Mouse (Mus musculus): ENCODE measurements around the gene Hist1h2ag. TPM values are rescaled to one million over a fixed set of nuclear protein-coding genes. Genes with fewer than 3 reads are reported as not detected.

The Hist1h2ag gene
- total and polyA plus RNA-seq, 3 experiments = 27.9 to 901 (median 141) TPM

DNA sequence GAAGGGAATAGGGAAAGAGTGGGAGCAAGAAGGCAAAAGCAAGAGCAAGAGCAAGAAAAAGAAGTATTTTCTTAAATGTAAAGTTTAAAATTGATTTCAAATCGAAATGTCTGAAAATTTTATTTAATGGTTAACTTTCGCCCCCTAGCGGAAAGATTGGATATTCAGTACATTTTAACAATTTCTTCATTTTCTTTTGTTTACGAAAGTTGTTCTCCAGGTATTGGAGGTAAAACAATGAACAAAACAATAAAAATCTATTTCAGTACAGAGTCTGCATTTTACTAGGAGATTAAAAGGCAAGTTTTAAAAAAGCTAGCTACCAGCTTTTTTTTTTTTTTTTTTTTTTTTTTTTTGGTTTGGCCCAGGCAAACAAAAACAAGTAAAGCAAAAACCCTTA, 12.3 kb downstream of the Hist1h2ag start:
- no peak for DNase-seq (ENCODE audit: low spot score)
- Histone ChIP-seq H3K9me3 (replicated peaks) (no peaks in the 10 kb centered on the region), H3K4me1 (ENCODE audit: insufficient read depth, low read depth, low read length) (peaks cover 45% of the 10 kb centered on the region), H3K4me3 (ENCODE audit: low read depth, low read length) (no peak overlapping the region), H3K36me3 (replicated peaks) (no peaks in the 10 kb centered on the region), H3K27me3 (ENCODE audit: insufficient read depth, low read length) (0 out of 2 replicates have a peak, but pooled peaks cover 3% of the 10 kb centered on the region)
- no peak for ATAC-seq (ENCODE audit: extremely low read depth, insufficient number of reproducible peaks, low FRiP score, poor library complexity, severe bottlenecking)
- TF ChIP-seq POLR2AphosphoS5 (IDR thresholded peaks at IDR 0.05; ENCODE audit: insufficient replicate concordance, low read depth, low read length) (no peak), GATA1 (IDR thresholded peaks at IDR 0.05; ENCODE audit: borderline replicate concordance, low read length) (no peak), GATA2 (IDR thresholded peaks at IDR 0.05; ENCODE audit: borderline replicate concordance, low read depth, low read length) (no peak), TAL1 (conservative IDR thresholded peaks at IDR 0.05; ENCODE audit: low read depth, low read length) (no peak), CTCF (IDR thresholded peaks at IDR 0.05; ENCODE audit: low read depth, low read length) (no peak)

DNA sequence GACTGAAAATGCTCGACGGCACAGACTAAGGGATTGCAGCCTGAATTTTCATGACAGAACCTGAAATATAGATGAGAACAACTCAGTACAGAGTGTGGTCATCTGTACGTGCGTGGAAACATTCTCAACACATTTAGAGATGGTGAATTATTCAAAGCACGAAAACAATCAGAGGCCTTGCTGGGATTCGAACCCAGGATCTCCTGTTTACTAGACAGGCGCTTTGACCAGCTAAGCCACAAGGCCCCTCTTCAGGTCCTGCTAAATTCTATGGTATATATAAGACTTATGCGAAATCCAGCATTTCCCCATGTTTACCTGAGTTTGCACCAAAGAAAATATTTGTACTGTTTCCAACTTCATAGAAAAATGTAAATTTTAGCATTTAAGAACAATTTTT, 12.8 kb downstream of the Hist1h2ag start:
- DNase-seq (ENCODE audit: low spot score) = no peak
- peaks cover 44% of the 10 kb centered on the region for H3K4me1 ChIP-seq (ENCODE audit: insufficient read depth, low read depth, low read length)

DNA sequence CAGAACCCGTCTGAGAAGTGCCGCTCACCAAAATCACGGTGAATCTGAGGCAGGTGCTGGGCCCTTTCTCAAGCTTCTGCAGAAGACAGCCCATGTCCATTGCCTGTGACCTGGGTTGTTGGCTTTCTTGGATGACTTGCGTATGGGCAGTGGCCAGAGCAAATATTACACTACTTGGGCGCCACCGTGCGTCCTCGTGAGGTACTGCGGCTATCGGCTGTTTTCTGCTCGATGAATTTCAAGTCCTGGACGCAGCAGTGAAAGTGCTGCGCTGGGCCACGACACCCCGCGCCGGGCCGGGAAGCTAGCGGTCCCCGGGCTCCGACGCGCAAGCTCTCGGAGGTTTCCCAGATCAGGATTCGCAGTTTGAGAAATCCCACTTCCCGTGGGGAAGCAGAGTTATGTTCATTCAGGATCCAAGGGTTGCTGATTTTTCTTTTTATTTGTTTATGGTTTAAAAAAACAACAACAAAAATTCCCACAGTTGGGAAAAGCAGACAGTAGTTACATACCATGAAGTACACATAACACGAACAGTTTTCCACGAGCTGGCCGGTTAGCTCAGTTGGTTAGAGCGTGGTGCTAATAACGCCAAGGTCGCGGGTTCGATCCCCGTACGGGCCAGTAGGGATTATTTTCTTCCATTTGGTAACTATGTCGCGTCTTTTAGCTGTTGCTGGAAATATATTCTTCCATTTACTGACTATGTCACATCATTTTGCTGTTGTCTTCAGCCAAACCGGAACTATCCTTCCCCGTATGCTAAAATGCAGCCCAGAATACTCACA, 13.9 kb downstream of the Hist1h2ag start:
- H3K9me3 ChIP-seq (replicated peaks) = no peaks in the 10 kb centered on the region
- ATAC-seq (ENCODE audit: extremely low read depth, insufficient number of reproducible peaks, low FRiP score, poor library complexity, severe bottlenecking) (peak; percentile 69), DNase-seq (ENCODE audit: low spot score) (peak; percentile 35)
- H3K4me1 ChIP-seq (ENCODE audit: insufficient read depth, low read depth, low read length) = peaks cover 39% of the 10 kb centered on the region
- H3K27me3 ChIP-seq (ENCODE audit: insufficient read depth, low read length) = 0 out of 2 replicates have a peak, but pooled peaks cover 3% of the 10 kb centered on the region
- TF ChIP-seq TAL1 (conservative IDR thresholded peaks at IDR 0.05; ENCODE audit: low read depth, low read length) (no peak), POLR2AphosphoS5 (IDR thresholded peaks at IDR 0.05; ENCODE audit: insufficient replicate concordance, low read depth, low read length) (no peak), CTCF (IDR thresholded peaks at IDR 0.05; ENCODE audit: low read depth, low read length) (peak; percentile 74), GATA2 (IDR thresholded peaks at IDR 0.05; ENCODE audit: borderline replicate concordance, low read depth, low read length) (no peak), GATA1 (IDR thresholded peaks at IDR 0.05; ENCODE audit: borderline replicate concordance, low read length) (no peak)
- H3K4me3 ChIP-seq (ENCODE audit: low read depth, low read length) = peak overlapping the region; percentile 71
- H3K36me3 ChIP-seq (replicated peaks) = no peaks in the 10 kb centered on the region

More for the DNA sequence above, 12.8 kb downstream of the Hist1h2ag start:
- H3K27me3 ChIP-seq (ENCODE audit: insufficient read depth, low read length) = 0 out of 2 replicates have a peak, but pooled peaks cover 3% of the 10 kb centered on the region
- no peak for TF ChIP-seq POLR2AphosphoS5 (IDR thresholded peaks at IDR 0.05; ENCODE audit: insufficient replicate concordance, low read depth, low read length)
- TF ChIP-seq GATA1 (IDR thresholded peaks at IDR 0.05; ENCODE audit: borderline replicate concordance, low read length) = no peak
- no peak for TF ChIP-seq TAL1 (conservative IDR thresholded peaks at IDR 0.05; ENCODE audit: low read depth, low read length)
- no peaks in the 10 kb centered on the region for H3K9me3 ChIP-seq (replicated peaks)
- ATAC-seq (ENCODE audit: extremely low read depth, insufficient number of reproducible peaks, low FRiP score, poor library complexity, severe bottlenecking) = no peak
- H3K4me3 ChIP-seq (ENCODE audit: low read depth, low read length) = no peak overlapping the region; the same call in 1 of the 2 replicates
- H3K36me3 ChIP-seq (replicated peaks) = no peaks in the 10 kb centered on the region

DNA sequence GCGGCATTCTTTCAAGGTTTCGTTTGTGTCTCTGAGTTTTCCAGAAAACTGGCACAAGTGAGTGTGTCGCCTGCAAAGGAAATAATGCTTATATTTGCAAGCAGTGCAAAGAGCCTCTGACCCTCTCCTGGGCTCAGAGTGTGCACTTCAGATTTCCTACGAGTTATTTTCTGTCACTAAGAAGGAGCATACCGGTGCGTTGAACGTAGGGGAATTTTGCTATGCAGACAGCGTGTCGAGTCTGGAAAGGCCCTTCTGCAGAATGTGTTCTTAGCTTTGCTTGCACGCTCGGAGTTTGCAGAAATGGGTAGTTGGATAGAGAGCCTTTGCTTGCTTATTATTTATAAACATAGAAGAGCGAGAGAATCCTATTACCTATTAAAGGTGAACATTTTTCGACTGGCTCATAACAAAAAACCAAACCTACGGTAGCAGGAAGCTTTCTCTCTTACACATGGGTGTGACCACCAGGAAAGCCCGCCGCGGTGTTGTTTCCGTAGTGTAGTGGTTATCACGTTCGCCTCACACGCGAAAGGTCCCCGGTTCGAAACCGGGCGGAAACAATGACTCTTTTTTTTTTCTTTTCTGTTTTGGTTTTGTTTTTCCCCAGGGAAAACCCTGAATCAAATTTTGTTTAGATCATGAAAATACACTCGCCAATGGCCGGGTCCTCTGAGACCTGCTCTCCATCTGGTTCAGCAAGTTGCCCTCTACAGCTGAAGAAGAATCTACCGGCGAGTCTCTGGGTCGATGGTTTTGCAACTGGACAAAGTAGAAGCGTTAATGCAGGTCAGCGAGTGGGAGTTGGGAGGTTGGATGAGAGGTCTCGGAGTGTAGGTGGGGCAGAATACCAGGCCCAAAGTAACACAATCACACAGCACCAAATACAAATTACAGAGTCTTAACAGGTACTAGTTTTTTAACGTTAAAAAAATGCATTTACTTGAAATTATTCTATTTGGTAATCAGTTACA, 16.4 kb downstream of the Hist1h2ag start:
- H3K27me3 ChIP-seq (ENCODE audit: insufficient read depth, low read length) = 0 out of 2 replicates have a peak, but pooled peaks cover 3% of the 10 kb centered on the region
- H3K9me3 ChIP-seq (replicated peaks) = no peaks in the 10 kb centered on the region
- peaks cover 31% of the 10 kb centered on the region for H3K4me1 ChIP-seq (ENCODE audit: insufficient read depth, low read depth, low read length)
- ATAC-seq (ENCODE audit: extremely low read depth, insufficient number of reproducible peaks, low FRiP score, poor library complexity, severe bottlenecking) = no peak
- DNase-seq (ENCODE audit: low spot score) = no peak
- H3K4me3 ChIP-seq (ENCODE audit: low read depth, low read length) = peak overlapping the region; percentile 70
- no peaks in the 10 kb centered on the region for H3K36me3 ChIP-seq (replicated peaks)
- no peak for TF ChIP-seq POLR2AphosphoS5 (IDR thresholded peaks at IDR 0.05; ENCODE audit: insufficient replicate concordance, low read depth, low read length)
- no peak for TF ChIP-seq TAL1 (conservative IDR thresholded peaks at IDR 0.05; ENCODE audit: low read depth, low read length)
- no peak for TF ChIP-seq GATA2 (IDR thresholded peaks at IDR 0.05; ENCODE audit: borderline replicate concordance, low read depth, low read length)
- TF ChIP-seq GATA1 (IDR thresholded peaks at IDR 0.05; ENCODE audit: borderline replicate concordance, low read length) = no peak
- TF ChIP-seq CTCF (IDR thresholded peaks at IDR 0.05; ENCODE audit: low read depth, low read length) = no peak

DNA sequence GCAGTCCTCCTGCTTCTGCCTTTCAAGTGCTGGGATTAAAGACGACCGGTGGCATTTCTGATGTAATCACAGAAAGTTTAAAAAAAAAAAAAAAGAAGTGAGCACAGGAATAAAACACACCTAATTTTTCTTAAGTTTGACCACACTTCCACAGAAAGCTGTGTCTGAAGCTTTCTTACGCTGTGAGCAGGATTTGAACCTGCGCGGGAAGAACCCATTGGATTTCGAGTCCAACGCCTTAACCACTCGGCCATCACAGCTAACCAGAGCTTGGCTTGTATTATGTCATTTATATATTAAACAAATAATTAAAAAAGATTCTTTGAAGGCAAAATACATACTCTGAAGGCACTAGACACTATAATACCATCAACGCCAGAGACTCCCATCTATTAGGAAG, 20.5 kb downstream of the Hist1h2ag start:
- H3K4me3 ChIP-seq (ENCODE audit: low read depth, low read length) = peak overlapping the region; percentile 71
- H3K9me3 ChIP-seq (replicated peaks) = no peaks in the 10 kb centered on the region
- peaks cover 5% of the 10 kb centered on the region; the same call in 1 of the 2 replicates for H3K27me3 ChIP-seq (ENCODE audit: insufficient read depth, low read length)
- H3K4me1 ChIP-seq (ENCODE audit: insufficient read depth, low read depth, low read length) = peaks cover 25% of the 10 kb centered on the region
- no peaks in the 10 kb centered on the region for H3K36me3 ChIP-seq (replicated peaks)
- DNase-seq (ENCODE audit: low spot score) (no peak), ATAC-seq (ENCODE audit: extremely low read depth, insufficient number of reproducible peaks, low FRiP score, poor library complexity, severe bottlenecking) (peak; percentile 46; the same call in 1 of the 2 replicates)
- TF ChIP-seq GATA2 (IDR thresholded peaks at IDR 0.05; ENCODE audit: borderline replicate concordance, low read depth, low read length) (no peak), GATA1 (IDR thresholded peaks at IDR 0.05; ENCODE audit: borderline replicate concordance, low read length) (no peak), TAL1 (conservative IDR thresholded peaks at IDR 0.05; ENCODE audit: low read depth, low read length) (no peak)

DNA sequence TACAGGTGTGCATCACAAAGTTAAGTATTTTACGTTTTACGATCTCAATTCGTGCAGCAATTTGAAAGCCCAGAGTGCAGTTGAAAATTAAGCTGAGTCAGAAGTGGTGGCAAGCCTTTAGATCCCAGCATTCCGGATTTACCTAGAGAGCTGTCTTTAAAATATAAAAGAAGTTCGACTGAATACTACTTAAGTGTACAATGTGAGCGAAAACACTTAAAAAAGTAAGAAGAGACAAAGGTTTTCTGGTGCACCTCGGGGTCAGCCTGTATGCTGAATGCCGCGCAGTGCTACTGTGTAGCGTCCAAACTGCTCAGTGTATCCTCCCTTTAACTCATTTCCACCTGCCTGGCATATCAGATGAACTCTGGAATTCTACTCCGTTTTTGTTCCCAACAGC, 21.2 kb downstream of the Hist1h2ag start:
- Histone ChIP-seq H3K9me3 (replicated peaks) (no peaks in the 10 kb centered on the region), H3K4me1 (ENCODE audit: insufficient read depth, low read depth, low read length) (peaks cover 23% of the 10 kb centered on the region), H3K36me3 (replicated peaks) (no peaks in the 10 kb centered on the region), H3K4me3 (ENCODE audit: low read depth, low read length) (peak overlapping the region; percentile 71), H3K27me3 (ENCODE audit: insufficient read depth, low read length) (peaks cover 5% of the 10 kb centered on the region; the same call in 1 of the 2 replicates)
- DNase-seq (ENCODE audit: low spot score) (no peak), ATAC-seq (ENCODE audit: extremely low read depth, insufficient number of reproducible peaks, low FRiP score, poor library complexity, severe bottlenecking) (no peak)
- no peak for TF ChIP-seq POLR2AphosphoS5 (IDR thresholded peaks at IDR 0.05; ENCODE audit: insufficient replicate concordance, low read depth, low read length)
- TF ChIP-seq CTCF (IDR thresholded peaks at IDR 0.05; ENCODE audit: low read depth, low read length) = no peak
- TF ChIP-seq GATA1 (IDR thresholded peaks at IDR 0.05; ENCODE audit: borderline replicate concordance, low read length) = no peak
- TF ChIP-seq TAL1 (conservative IDR thresholded peaks at IDR 0.05; ENCODE audit: low read depth, low read length) = no peak
- TF ChIP-seq GATA2 (IDR thresholded peaks at IDR 0.05; ENCODE audit: borderline replicate concordance, low read depth, low read length) = no peak

Data from G1E (cell line).